Mouse (Mus musculus) hindbrain, postnatal 0 days (tissue): ENCODE data around the gene Lfng. TPM values are rescaled to one million over a fixed set of nuclear protein-coding genes. Genes with fewer than 3 reads are reported as not detected.
A peak's percentile ranks its signal among the peaks of the same experiment; 100 is the strongest.

Experiments used
- ATAC-seq: fragments of 200-750 bp; cut with Nextera tagmentation; 2 replicates; pipeline ENCODE4 v1.8.0; 2017; ENCODE audit warnings: mild to moderate bottlenecking, moderate TSS enrichment, moderate library complexity
- DNase-seq: peaks from one replicate; pipeline ENCODE4 v3.0.0-alpha.2; 2015; ENCODE audit warnings: low spot score
- H3K27ac ChIP-seq: fragments of 300-500 bp; sonication (generic); 2 replicates; pipeline ENCODE4 v1.5.1; 2014; ENCODE audit warnings: mild to moderate bottlenecking
- H3K27me3 ChIP-seq: fragments of 300-500 bp; sonication (generic); 2 replicates; pipeline ENCODE4 v1.6.1; 2014; ENCODE audit warnings: low read length, mixed read lengths; ENCODE audit not compliant: insufficient read depth
- H3K36me3 ChIP-seq: fragments of 300-500 bp; sonication (generic); 2 replicates; pipeline ENCODE4 v1.6.1; 2014; ENCODE audit warnings: low read length, mixed read lengths; ENCODE audit not compliant: insufficient read depth
- H3K4me1 ChIP-seq: fragments of 300-500 bp; sonication (generic); 2 replicates; pipeline ENCODE4 v1.6.1; 2014; ENCODE audit warnings: antibody characterized with exemption, low read length, mixed read lengths; ENCODE audit not compliant: insufficient read depth
- H3K4me2 ChIP-seq: fragments of 300-500 bp; sonication (generic); 2 replicates; pipeline ENCODE4 v1.6.1; 2014; ENCODE audit warnings: low read depth, mild to moderate bottlenecking, low read length, moderate library complexity, mixed read lengths
- H3K4me3 ChIP-seq: fragments of 300-500 bp; sonication (generic); 2 replicates; pipeline ENCODE4 v1.5.1; 2014; ENCODE audit warnings: low read length
- H3K9ac ChIP-seq: fragments of 300-500 bp; sonication (generic); replicated peaks from 2 replicates; pipeline ENCODE4 v1.6.1; 2014; ENCODE audit warnings: mild to moderate bottlenecking, low read length, moderate library complexity, mixed read lengths
- H3K9me3 ChIP-seq: fragments of 300-500 bp; sonication (generic); 2 replicates; pipeline ENCODE4 v1.6.1; 2016; ENCODE audit warnings: low read length, mixed read lengths
- CTCF ChIP-seq: IDR thresholded peaks from 2 replicates; pipeline ENCODE4 v1.5.1; 2016; ENCODE audit warnings: antibody characterized with exemption, control low read depth, low read depth
- WGBS: fragments of 180-500 bp; shearing (Covaris S2); extraction: QIAGEN DNeasy Blood & Tissue Kit; methylation state at CpG from one replicate; pipeline ENCODE4 v1.1.7; 2014; 5-methylcytosine and 5-hydroxymethylcytosine counted together
- polyA plus RNA-seq: library from polyadenylated mRNA; unstranded; fragments of >200 nt; fragmentation: Nextera tagmentation; extraction: Ambion mirVana; gene quantifications from 2 replicates; pipeline ENCODE4 v1.2.1, GENCODE M21; 2015
- total RNA-seq: library from RNA; depleted of rRNA; stranded (reverse); fragments of >200 nt; gene quantifications from 2 replicates; pipeline ENCODE4 v1.2.3, GENCODE M21; 2014

Gene Lfng
- total and polyA plus RNA-seq, 2 experiments from 2014 or later: 29.7 to 81.4 TPM

GRCm38 (mm10) chr5:140619151-140619771 lies 12.1 kb downstream of the Lfng start:
- H3K4me1 ChIP-seq: no peaks in the 10 kb centered on the region
- H3K27me3 ChIP-seq: no peaks in the 10 kb centered on the region
- no peak overlapping the region for H3K4me3 ChIP-seq
- no peaks in the 10 kb centered on the region for H3K9me3 ChIP-seq
- DNase-seq (peak; percentile 80), ATAC-seq (peak; percentile 41)
- TF ChIP-seq CTCF: peak; percentile 88
- H3K4me2 ChIP-seq: no peak overlapping the region
- H3K27ac ChIP-seq: peak overlapping the region; percentile 38; the same call in 1 of the 2 replicates
- 21% methylated on average over 6 of the region's 6 CpGs for WGBS
- H3K9ac ChIP-seq: no peak overlapping the region
- H3K36me3 ChIP-seq: peaks cover 22% of the 10 kb centered on the region

DNA sequence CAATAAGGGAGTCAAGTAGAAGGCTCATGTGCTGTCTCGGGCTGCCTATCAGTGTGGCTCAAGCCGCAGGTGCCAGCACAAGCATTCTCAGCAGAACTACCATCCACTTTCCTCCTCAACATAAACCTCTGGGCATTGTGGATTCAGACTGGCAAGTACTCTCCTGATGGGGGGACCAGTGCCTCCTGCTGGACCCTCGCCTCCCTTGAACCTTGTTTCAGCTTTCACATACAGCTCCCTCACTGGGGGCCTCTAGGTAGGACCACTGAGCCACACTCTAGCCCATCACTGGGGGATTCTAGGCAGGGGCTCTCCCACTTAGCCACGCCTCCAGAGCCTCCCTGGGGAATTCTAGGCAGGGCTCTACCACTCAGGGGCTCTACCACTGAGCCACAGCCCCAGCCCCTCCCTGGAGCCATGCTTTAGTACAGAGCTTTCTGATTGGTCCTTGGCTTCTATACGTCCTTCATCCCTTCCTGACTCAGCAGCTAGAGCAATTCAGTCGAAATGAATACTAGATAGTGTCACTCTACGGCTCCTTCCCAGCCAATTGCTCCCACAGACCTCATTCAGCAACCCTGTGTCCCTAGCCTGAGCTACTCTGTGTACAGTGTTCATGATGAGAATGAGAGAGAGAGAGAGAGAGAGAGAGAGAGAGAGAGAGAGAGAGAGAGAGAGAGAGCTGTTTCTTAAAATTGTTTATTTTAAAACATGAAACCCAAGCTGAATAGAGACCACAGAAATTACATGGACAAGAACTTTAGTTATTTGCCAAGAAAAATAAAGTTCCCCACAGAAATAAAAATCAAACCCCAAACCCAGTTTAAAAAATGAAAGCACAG lies 13.0 kb downstream of the Lfng start:
- Histone ChIP-seq H3K36me3 (peaks cover 30% of the 10 kb centered on the region), H3K27ac (peak overlapping the region; percentile 38; the same call in 1 of the 2 replicates), H3K9me3 (no peaks in the 10 kb centered on the region), H3K27me3 (no peaks in the 10 kb centered on the region), H3K9ac (no peak overlapping the region), H3K4me3 (no peak overlapping the region), H3K4me1 (no peaks in the 10 kb centered on the region), H3K4me2 (no peak overlapping the region)
- DNase-seq (no peak), ATAC-seq (peak; percentile 43)
- TF ChIP-seq CTCF: no peak
- WGBS: 46% methylated on average over 7 of the region's 7 CpGs

DNA sequence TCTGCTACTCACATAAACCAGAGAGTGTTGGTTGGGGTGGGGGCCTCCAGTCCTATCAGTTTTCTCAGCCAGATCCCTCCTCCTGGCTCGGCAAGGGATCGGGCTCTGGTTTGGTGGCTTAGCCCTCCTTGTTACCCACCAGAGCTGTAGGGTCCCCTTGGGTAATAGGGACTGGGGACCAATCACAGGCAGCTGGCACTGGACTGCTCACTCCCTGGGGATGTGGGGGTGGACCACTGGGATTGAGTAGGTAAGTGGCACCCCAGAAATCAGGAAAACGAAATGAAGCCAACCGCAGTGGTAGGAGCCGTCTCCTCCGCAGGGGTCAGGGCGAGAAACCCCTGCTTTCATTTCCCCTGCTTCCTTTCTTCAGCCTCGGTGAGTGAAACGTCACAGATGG lies 14.0 kb downstream of the Lfng start:
- no peak for TF ChIP-seq CTCF
- Histone ChIP-seq H3K9me3 (no peaks in the 10 kb centered on the region), H3K4me1 (no peaks in the 10 kb centered on the region), H3K4me2 (no peak overlapping the region), H3K4me3 (no peak overlapping the region), H3K36me3 (peaks cover 34% of the 10 kb centered on the region), H3K27me3 (no peaks in the 10 kb centered on the region), H3K9ac (no peak overlapping the region), H3K27ac (peak overlapping the region; percentile 51; the same call in 1 of the 2 replicates)
- DNase-seq (no peak), ATAC-seq (no peak)
- WGBS: 55% methylated on average over 9 of the region's 9 CpGs

GRCm38 (mm10) chr5:140621517-140621916 lies 14.4 kb downstream of the Lfng start:
- WGBS: 53% methylated on average over 10 of the region's 10 CpGs
- peak overlapping the region; percentile 51; the same call in 1 of the 2 replicates for H3K27ac ChIP-seq
- DNase-seq (no peak), ATAC-seq (no peak; the same call in 1 of the 2 replicates)
- H3K4me3 ChIP-seq: no peak overlapping the region
- no peak overlapping the region for H3K4me2 ChIP-seq
- H3K36me3 ChIP-seq: peaks cover 38% of the 10 kb centered on the region
- H3K4me1 ChIP-seq: no peaks in the 10 kb centered on the region
- 0 out of 2 replicates have a peak, but pooled peaks have one; percentile 30 for TF ChIP-seq CTCF
- H3K9me3 ChIP-seq: no peaks in the 10 kb centered on the region
- no peaks in the 10 kb centered on the region for H3K27me3 ChIP-seq
- no peak overlapping the region for H3K9ac ChIP-seq

- no peak for TF ChIP-seq CTCF
- peaks cover 54% of the 10 kb centered on the region for H3K36me3 ChIP-seq
- WGBS: 90% methylated on average over 23 of the region's 23 CpGs
Measured at GRCm38 (mm10) chr5:140622978-140623670, 16.0 kb downstream of the Lfng start.

GRCm38 (mm10) chr5:140623791-140624190 lies 16.7 kb downstream of the Lfng start:
- Histone ChIP-seq H3K4me1 (no peaks in the 10 kb centered on the region), H3K9me3 (no peaks in the 10 kb centered on the region), H3K9ac (no peak overlapping the region), H3K36me3 (peaks cover 60% of the 10 kb centered on the region), H3K4me2 (no peak overlapping the region), H3K4me3 (no peak overlapping the region), H3K27me3 (no peaks in the 10 kb centered on the region), H3K27ac (no peak overlapping the region)
- TF ChIP-seq CTCF: no peak
- DNase-seq (no peak), ATAC-seq (no peak)
- 76% methylated on average over 4 of the region's 4 CpGs for WGBS

More at GRCm38 (mm10) chr5:140622978-140623670, 16.0 kb downstream of the Lfng start:
- Histone ChIP-seq H3K4me1 (no peaks in the 10 kb centered on the region), H3K27ac (no peak overlapping the region), H3K4me3 (no peak overlapping the region), H3K27me3 (no peaks in the 10 kb centered on the region), H3K9me3 (no peaks in the 10 kb centered on the region), H3K4me2 (no peak overlapping the region), H3K9ac (no peak overlapping the region)
- DNase-seq (no peak), ATAC-seq (no peak)
